Mouse (Mus musculus) heart, adult 2 months (tissue): Measurements from ENCODE around the gene Pip4k2c.

Experiments used
- CTCF ChIP-seq: fragments of 200-600 bp; IDR thresholded peaks from 2 replicates; pipeline ENCODE4 v1.8.1; 2022; ENCODE audit warnings: antibody characterized with exemption, mild to moderate bottlenecking, moderate library complexity
- EP300 ChIP-seq: fragments of 200-500 bp; IDR thresholded peaks from 2 replicates; pipeline ENCODE4 v1.6.1; 2011; ENCODE audit warnings: low read depth, low read length, control low read depth; ENCODE audit not compliant: insufficient read depth
- POLR2A ChIP-seq: fragments of 200-500 bp; IDR thresholded peaks from 2 replicates; pipeline ENCODE4 v1.6.1; 2011; ENCODE audit warnings: mild to moderate bottlenecking, low read depth, low read length, control low read depth; ENCODE audit not compliant: insufficient read depth

- TF ChIP-seq POLR2A (no peak), CTCF (no peak), EP300 (no peak)
Measured at GRCm38 (mm10) chr10:127178286-127179027, 32.9 kb downstream of the Pip4k2c start.
